Comparison of ENCODE assay signal across 8 mouse cellular contexts in genomic region chr7:19741329-19742031, GRCm38 (mm10). TPM values are rescaled to one million over a fixed set of nuclear protein-coding genes. Genes with fewer than 3 reads are reported as not detected.
DNase-seq lines count a peak whose midpoint lies in the region; ATAC-seq and TF ChIP-seq lines count a peak whose summit lies in the region.

No protein-coding gene starts in this region.

- intact Hi-C loops in gastrocnemius, postnatal 36 days (cut with DNase I): no loop called here

- H3K36me3 ChIP-seq in kidney, adult 2 months (ENCODE audit: control insufficient read depth, insufficient read depth, low read length): no peaks in the 10 kb centered on the region
- H3K36me3 ChIP-seq in embryonic facial prominence, embryonic 12.5 days: peaks cover 41% of the 10 kb centered on the region
- peaks cover 13% of the 10 kb centered on the region; the same call in 1 of the 2 replicates for H3K36me3 ChIP-seq in liver, embryonic 13.5 days

- DNase-seq in kidney, adult 2 months: peak; percentile 32
- DNase-seq in kidney, adult 8-10 months: no peak
- peak; percentile 78 for DNase-seq in WW6 (ENCODE audit: low read depth, low spot score)
- DNase-seq in liver, embryonic 13.5 days: no peak
- DNase-seq in right cerebral cortex, postnatal 10 days (ENCODE audit: low spot score in 2 of 2): no peak
- DNase-seq in cerebellum, postnatal 25 days: no peak
- no peak for DNase-seq in gastrocnemius, postnatal 36 days

- no peak overlapping the region for H3K9ac ChIP-seq in embryonic facial prominence, embryonic 12.5 days
- H3K9ac ChIP-seq in liver, embryonic 13.5 days: peak overlapping the region; percentile 22; the same call in 1 of the 2 replicates

- no peaks in the 10 kb centered on the region for H3K9me3 ChIP-seq in embryonic facial prominence, embryonic 12.5 days
- no peaks in the 10 kb centered on the region for H3K9me3 ChIP-seq in liver, embryonic 13.5 days (replicated peaks)

- H3K27me3 ChIP-seq in kidney, adult 2 months (replicated peaks; ENCODE audit: control insufficient read depth, insufficient read depth, low read length): no peaks in the 10 kb centered on the region
- no peaks in the 10 kb centered on the region for H3K27me3 ChIP-seq in embryonic facial prominence, embryonic 12.5 days
- H3K27me3 ChIP-seq in liver, embryonic 13.5 days: no peaks in the 10 kb centered on the region

- ATAC-seq in embryonic facial prominence, embryonic 12.5 days (ENCODE audit: insufficient number of reproducible peaks, insufficient read depth, low FRiP score, low TSS enrichment): no peak
- peak; percentile 16; the same call in 1 of the 2 replicates for ATAC-seq in liver, embryonic 13.5 days (ENCODE audit: low read depth)

- TF ChIP-seq POLR2A in kidney, adult 2 months (IDR thresholded peaks at IDR 0.05; ENCODE audit: low read depth, low read length): no peak

- no peak overlapping the region for H3K4me3 ChIP-seq in kidney, adult 2 months (ENCODE audit: insufficient read depth, low read depth, low read length)
- no peak overlapping the region for H3K4me3 ChIP-seq in embryonic facial prominence, embryonic 12.5 days
- no peak overlapping the region for H3K4me3 ChIP-seq in liver, embryonic 13.5 days (replicated peaks)

- H3K4me1 ChIP-seq in kidney, adult 2 months (ENCODE audit: control insufficient read depth, insufficient read depth, low read length): no peaks in the 10 kb centered on the region; the same call in 1 of the 2 replicates
- H3K4me1 ChIP-seq in embryonic facial prominence, embryonic 12.5 days: peaks cover 22% of the 10 kb centered on the region
- H3K4me1 ChIP-seq in liver, embryonic 13.5 days (replicated peaks): peaks cover 70% of the 10 kb centered on the region

- WGBS in kidney, adult 2 months: 34% methylated on average over 8 of the region's 8 CpGs
- 13% methylated on average over 8 of the region's 8 CpGs for WGBS in embryonic facial prominence, embryonic 12.5 days
- 28% methylated on average over 8 of the region's 8 CpGs for WGBS in liver, embryonic 13.5 days (ENCODE audit: insufficient replicate concordance)

- no peak overlapping the region for H3K4me2 ChIP-seq in embryonic facial prominence, embryonic 12.5 days (replicated peaks)
- 0 out of 2 replicates have a peak overlapping the region, but pooled peaks have one; percentile 15 for H3K4me2 ChIP-seq in liver, embryonic 13.5 days

- H3K27ac ChIP-seq in kidney, adult 2 months (ENCODE audit: insufficient read depth, low read depth, low read length): no peak overlapping the region; the same call in 1 of the 2 replicates
- peak overlapping the region; percentile 67 for H3K27ac ChIP-seq in embryonic facial prominence, embryonic 12.5 days
- H3K27ac ChIP-seq in liver, embryonic 13.5 days: peak overlapping the region; percentile 55

- no peak for TF ChIP-seq CTCF in kidney, adult 2 months (conservative IDR thresholded peaks at IDR 0.05; ENCODE audit: insufficient read depth, insufficient read length, low read depth, low read length)

RNA-seq across cellular contexts. Expression of gene Nectin2, which starts 8.8 kb away (rescaled TPM):
- polyA plus RNA-seq in kidney, adult 2 months (2012; rRNA removed): 44.5 and 47.7 TPM in 2 replicates
- polyA plus RNA-seq in embryonic facial prominence, embryonic 12.5 days (2016; fragmentation: Nextera tagmentation; extraction: Ambion mirVana): 95.3 and 97.6 TPM in 2 replicates
- polyA plus RNA-seq in liver, embryonic 13.5 days (2015; fragmentation: Nextera tagmentation; extraction: Ambion mirVana): 17.9 and 18.2 TPM in 2 replicates
- total RNA-seq in gastrocnemius, postnatal 36 days (2021): 1 to 10 TPM; 2.0 to 2.3 TPM

RNA-seq across cellular contexts. Expression of gene Tomm40, which starts 26.2 kb away (rescaled TPM):
- 83.9 and 86.3 TPM in 2 replicates for polyA plus RNA-seq in kidney, adult 2 months (2012; rRNA removed)
- polyA plus RNA-seq in embryonic facial prominence, embryonic 12.5 days (2016; fragmentation: Nextera tagmentation; extraction: Ambion mirVana): 163 and 174 TPM in 2 replicates
- 125 and 138 TPM in 2 replicates for polyA plus RNA-seq in liver, embryonic 13.5 days (2015; fragmentation: Nextera tagmentation; extraction: Ambion mirVana)
- 10 to 100 TPM; 36.8 to 47.6 TPM for total RNA-seq in gastrocnemius, postnatal 36 days (2021)

RNA-seq across cellular contexts. Expression of gene Bcam, which starts 29.3 kb away (rescaled TPM):
- polyA plus RNA-seq in kidney, adult 2 months (2012; rRNA removed): 237 and 272 TPM in 2 replicates
- 62.3 and 69.1 TPM in 2 replicates for polyA plus RNA-seq in embryonic facial prominence, embryonic 12.5 days (2016; fragmentation: Nextera tagmentation; extraction: Ambion mirVana)
- polyA plus RNA-seq in liver, embryonic 13.5 days (2015; fragmentation: Nextera tagmentation; extraction: Ambion mirVana): 7.2 and 7.9 TPM in 2 replicates
- total RNA-seq in gastrocnemius, postnatal 36 days (2021): 10 to 100 TPM; 22.0 to 22.6 TPM

RNA-seq across cellular contexts. Expression of gene Apoe, which starts 42.5 kb away (rescaled TPM):
- 922 and 939 TPM in 2 replicates for polyA plus RNA-seq in kidney, adult 2 months (2012; rRNA removed)
- 200 and 220 TPM in 2 replicates for polyA plus RNA-seq in embryonic facial prominence, embryonic 12.5 days (2016; fragmentation: Nextera tagmentation; extraction: Ambion mirVana)
- 1,390 and 1,411 TPM in 2 replicates for polyA plus RNA-seq in liver, embryonic 13.5 days (2015; fragmentation: Nextera tagmentation; extraction: Ambion mirVana)
- 10 to 100 TPM; 49.0 to 51.4 TPM for total RNA-seq in gastrocnemius, postnatal 36 days (2021)

RNA-seq across cellular contexts. Expression of gene Apoc1, which starts 49.0 kb away (rescaled TPM):
- polyA plus RNA-seq in kidney, adult 2 months (2012; rRNA removed): 12.2 and 16.5 TPM in 2 replicates
- 6.1 and 6.4 TPM in 2 replicates for polyA plus RNA-seq in embryonic facial prominence, embryonic 12.5 days (2016; fragmentation: Nextera tagmentation; extraction: Ambion mirVana)
- 247 and 261 TPM in 2 replicates for polyA plus RNA-seq in liver, embryonic 13.5 days (2015; fragmentation: Nextera tagmentation; extraction: Ambion mirVana)
- total RNA-seq in gastrocnemius, postnatal 36 days (2021): 1 to 10 TPM in 1 of 2 experiments, under 1 TPM in 1; 0.94 to 1.4 TPM

Comparison
In these comparisons a context has a peak if more than half of its experiments do, and no peak if none do; other contexts are left out.
1. DNase-seq: peak in kidney, adult 2 months (single experiment) and WW6 (single experiment); none in kidney, adult 8-10 months (0 of 2), liver, embryonic 13.5 days (single experiment), right cerebral cortex, postnatal 10 days (0 of 2), cerebellum, postnatal 25 days (0 of 2) and gastrocnemius, postnatal 36 days (0 of 2).